ENCODE assay signal across 23 mouse cellular contexts in the genomic region with DNA sequence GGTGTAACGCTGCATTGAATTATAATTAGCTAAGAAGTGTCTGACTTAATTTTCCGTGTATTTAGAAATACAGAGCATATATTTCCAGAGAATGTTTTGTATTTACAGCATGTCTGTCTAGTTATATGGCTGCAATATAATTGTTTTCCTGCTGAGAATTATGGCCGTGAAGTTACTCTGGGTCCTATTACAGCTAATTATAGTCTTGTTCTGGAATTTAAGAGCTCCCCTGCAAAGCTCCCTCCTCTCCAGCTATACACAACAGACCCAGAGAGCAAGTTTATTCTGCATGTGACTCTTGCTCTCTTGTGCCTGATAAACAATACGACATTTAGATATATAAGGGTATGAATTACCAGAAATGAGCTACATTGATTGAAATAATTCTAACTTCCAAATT. TPM values are rescaled to one million over a fixed set of nuclear protein-coding genes. Genes with fewer than 3 reads are reported as not detected.
A peak's percentile ranks its signal among the peaks of the same experiment; 100 is the strongest.
DNase-seq lines count a peak whose midpoint lies in the region; ATAC-seq and TF ChIP-seq lines count a peak whose summit lies in the region.
"Had no signal": no experiment of that assay in that cellular context is flagged by ENCODE, and none has a peak within 500 bp of the region (broad histone marks: within the 10 kb centered on the region; RNA-seq: fewer than 3 reads in every experiment).

No protein-coding gene starts in this region.

- no peak for ATAC-seq in kidney, postnatal 0 days (replicated peaks; ENCODE audit: low FRiP score, low read depth)
- ATAC-seq in midbrain, embryonic 15.5 days (replicated peaks): no peak
- ATAC-seq: activated CD4-positive, CD25-positive, alpha-beta regulatory T cell, adult 4 months; forebrain, embryonic 13.5 days; forebrain, postnatal 0 days had no signal

- no peak overlapping the region for H3K4me2 ChIP-seq in kidney, postnatal 0 days (ENCODE audit: low read length)
- H3K4me2 ChIP-seq in midbrain, embryonic 15.5 days: no peak overlapping the region
- H3K4me2 ChIP-seq: embryonic facial prominence, embryonic 13.5 days; forebrain, embryonic 13.5 days; heart, embryonic 13.5 days; hindbrain, embryonic 12.5 days; hindbrain, embryonic 15.5 days had no signal

- H3K27ac ChIP-seq in kidney, postnatal 0 days: no peak overlapping the region
- H3K27ac ChIP-seq in midbrain, embryonic 15.5 days: no peak overlapping the region
- H3K27ac ChIP-seq: forebrain, embryonic 10.5 days; forebrain, embryonic 13.5 days; heart, embryonic 10.5 days; heart, embryonic 13.5 days; hindbrain, embryonic 12.5 days; hindbrain, embryonic 15.5 days had no signal

- no peaks in the 10 kb centered on the region for H3K4me1 ChIP-seq in kidney, postnatal 0 days (replicated peaks; ENCODE audit: insufficient read depth, low read length)
- no peaks in the 10 kb centered on the region for H3K4me1 ChIP-seq in midbrain, embryonic 15.5 days
- H3K4me1 ChIP-seq: heart, embryonic 10.5 days; heart, embryonic 13.5 days; hindbrain, embryonic 12.5 days; hindbrain, embryonic 15.5 days had no signal

- no peaks in the 10 kb centered on the region for H3K27me3 ChIP-seq in kidney, postnatal 0 days (ENCODE audit: insufficient read depth, low read length)
- H3K27me3 ChIP-seq in midbrain, embryonic 15.5 days (replicated peaks): no peaks in the 10 kb centered on the region
- H3K27me3 ChIP-seq: embryonic facial prominence, embryonic 13.5 days; forebrain, embryonic 13.5 days; heart, embryonic 13.5 days; hindbrain, embryonic 12.5 days; hindbrain, embryonic 15.5 days had no signal

- TF ChIP-seq CTCF in kidney, postnatal 0 days (IDR thresholded peaks at IDR 0.05; ENCODE audit: low read depth): no peak

- DNase-seq in kidney, postnatal 0 days (ENCODE audit: low spot score): peak; percentile 83
- DNase-seq in kidney, adult 18-20 months: no peak
- DNase-seq in retina, embryonic 14.5 days (ENCODE audit: low spot score): peak; percentile 2
- no peak for DNase-seq in retina, postnatal 1 day
- DNase-seq in forelimb bud, embryonic 11.5 days (ENCODE audit: low read depth, low spot score): peak; percentile 33
- no peak for DNase-seq in B cell, adult 2 months
- DNase-seq: adrenal gland, adult 8-10 months; adrenal gland, postnatal 25 days; cerebellum, adult 18-20 months; cerebellum, adult 9-10 months; cerebellum, postnatal 14 days; forebrain, postnatal 0 days; gastrocnemius, postnatal 25 days; heart, adult 18-20 months had no signal

- H3K9me3 ChIP-seq in kidney, postnatal 0 days (replicated peaks; ENCODE audit: low read length): no peaks in the 10 kb centered on the region
- no peaks in the 10 kb centered on the region for H3K9me3 ChIP-seq in midbrain, embryonic 15.5 days
- H3K9me3 ChIP-seq: embryonic facial prominence, embryonic 13.5 days; forebrain, embryonic 10.5 days; forebrain, embryonic 13.5 days; heart, embryonic 10.5 days; heart, embryonic 13.5 days; hindbrain, embryonic 12.5 days; hindbrain, embryonic 15.5 days had no signal

- no peaks in the 10 kb centered on the region for H3K36me3 ChIP-seq in kidney, postnatal 0 days (ENCODE audit: insufficient read depth, low read length)
- no peaks in the 10 kb centered on the region for H3K36me3 ChIP-seq in midbrain, embryonic 15.5 days (replicated peaks)
- H3K36me3 ChIP-seq: embryonic facial prominence, embryonic 13.5 days; forebrain, embryonic 10.5 days; heart, embryonic 10.5 days; heart, embryonic 13.5 days; hindbrain, embryonic 12.5 days; hindbrain, embryonic 15.5 days had no signal

- no peak overlapping the region for H3K9ac ChIP-seq in kidney, postnatal 0 days (ENCODE audit: low read depth, low read length)
- no peak overlapping the region for H3K9ac ChIP-seq in midbrain, embryonic 15.5 days
- H3K9ac ChIP-seq: embryonic facial prominence, embryonic 13.5 days; forebrain, embryonic 13.5 days; forebrain, postnatal 0 days; heart, embryonic 13.5 days; hindbrain, embryonic 12.5 days; hindbrain, embryonic 15.5 days had no signal

- no peak overlapping the region for H3K4me3 ChIP-seq in kidney, postnatal 0 days (replicated peaks; ENCODE audit: low read depth, low read length)
- no peak overlapping the region for H3K4me3 ChIP-seq in midbrain, embryonic 15.5 days
- H3K4me3 ChIP-seq: embryonic facial prominence, embryonic 13.5 days; forebrain, embryonic 10.5 days; forebrain, embryonic 13.5 days; heart, embryonic 10.5 days; heart, embryonic 13.5 days; hindbrain, embryonic 12.5 days; hindbrain, embryonic 15.5 days had no signal

- 25% methylated on average over 4 of the region's 4 CpGs for WGBS in kidney, postnatal 0 days
- WGBS in midbrain, embryonic 15.5 days: 81% methylated on average over 4 of the region's 4 CpGs

RNA-seq across cellular contexts. Expression of gene Sgcd, which starts 49.3 kb away (rescaled TPM):
- 1.3 and 1.4 TPM in 2 replicates for polyA plus RNA-seq in kidney, postnatal 0 days (2015; fragmentation: Nextera tagmentation; extraction: Ambion mirVana)
- polyA plus RNA-seq in midbrain, embryonic 15.5 days (2015; fragmentation: Nextera tagmentation; extraction: Ambion mirVana): 6.5 TPM in 2 replicates
- polyA plus RNA-seq: activated CD4-positive, CD25-positive, alpha-beta regulatory T cell, adult 4 months had no signal

Comparison
In these comparisons a context has a peak if more than half of its experiments do, and no peak if none do; other contexts are left out.
1. DNase-seq: peak in kidney, postnatal 0 days (single experiment), retina, embryonic 14.5 days (single experiment) and forelimb bud, embryonic 11.5 days (single experiment); none in kidney, adult 18-20 months (single experiment), retina, postnatal 1 day (single experiment) and B cell, adult 2 months (0 of 2).